Mouse (Mus musculus) mature B cell (primary cell): Measurements from ENCODE around the gene Barhl2.

ENCODE experiments used
- in situ Hi-C: fragments of 300-500 bp; cut with MboI; formaldehyde crosslinking; loops from 2 replicates; pipeline ENCODE4 v1.14.3; 2019

Barhl2 gene

GRCm38 (mm10) chr5:106457986-106458476 lies at the start of gene Barhl2:
Barhl2 (minus strand) TSS chr5:106458166.
- in situ Hi-C loops, result no loop called here

DNA sequence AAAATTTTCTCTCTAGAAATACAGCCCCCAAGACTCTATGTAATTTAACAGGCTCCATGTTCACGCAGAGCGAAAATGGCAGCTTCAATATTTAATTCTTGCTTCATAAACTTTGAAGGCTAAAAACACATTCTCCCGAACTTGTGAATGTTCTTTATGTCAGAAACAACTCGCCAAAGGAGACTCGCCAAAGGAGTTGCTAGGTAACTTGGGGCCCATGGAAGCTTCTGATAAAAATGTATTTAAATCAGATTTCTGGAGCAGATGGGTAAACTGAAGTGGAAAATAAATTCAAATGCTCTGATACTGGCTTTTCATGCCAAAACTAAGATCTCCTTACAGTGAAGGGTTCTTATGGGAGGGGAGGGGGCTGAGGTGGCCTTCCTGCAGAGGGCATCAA lies 48.1 kb upstream of the Barhl2 start:
- in situ Hi-C loops, result no loop called here

GRCm38 (mm10) chr5:106502684-106503545 lies 44.9 kb upstream of the Barhl2 start:
- in situ Hi-C loops, result no loop called here

GRCm38 (mm10) chr5:106502271-106502670 lies 44.3 kb upstream of the Barhl2 start:
- in situ Hi-C loops, result no loop called here

DNA sequence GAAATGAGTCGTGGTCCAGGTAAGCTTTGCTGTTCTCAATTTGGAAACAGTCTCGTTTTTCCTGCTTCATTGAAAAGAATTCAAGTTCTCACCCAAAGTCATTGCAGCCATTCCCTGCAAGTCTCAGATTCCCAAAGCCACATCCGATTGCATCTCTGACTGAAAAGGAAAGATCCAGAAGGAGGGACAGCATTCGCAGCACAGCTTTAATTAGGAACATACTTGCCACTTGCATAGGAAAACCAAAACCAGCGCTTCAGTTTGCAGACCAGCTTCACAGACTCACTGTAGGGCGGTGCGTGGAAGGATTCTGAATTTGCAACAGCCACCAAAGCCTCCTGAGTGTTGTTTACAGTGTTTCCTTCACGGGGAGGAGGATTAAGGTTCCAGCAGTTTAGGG lies 33.8 kb upstream of the Barhl2 start:
- in situ Hi-C loops, result no loop called here

DNA sequence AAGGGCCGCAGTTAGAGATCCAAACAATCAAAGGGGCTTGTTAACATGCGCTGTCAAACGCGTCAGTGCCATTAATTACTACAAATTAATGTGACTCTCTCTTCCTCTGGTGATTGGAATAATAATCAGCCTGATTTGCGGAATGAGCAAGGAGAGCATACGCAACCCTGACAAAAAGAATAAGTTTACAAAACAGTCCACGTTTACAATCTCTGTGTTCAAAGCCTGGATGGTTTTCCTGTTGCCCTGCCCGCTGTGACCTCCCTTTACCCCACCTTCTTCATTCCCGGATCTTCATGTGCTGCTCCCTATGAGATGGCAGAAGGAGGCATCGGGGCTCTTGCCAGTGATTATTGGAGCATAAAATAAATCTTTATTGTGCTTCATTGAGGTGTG lies 14.1 kb upstream of the Barhl2 start:
- in situ Hi-C loops, result no loop called here

DNA sequence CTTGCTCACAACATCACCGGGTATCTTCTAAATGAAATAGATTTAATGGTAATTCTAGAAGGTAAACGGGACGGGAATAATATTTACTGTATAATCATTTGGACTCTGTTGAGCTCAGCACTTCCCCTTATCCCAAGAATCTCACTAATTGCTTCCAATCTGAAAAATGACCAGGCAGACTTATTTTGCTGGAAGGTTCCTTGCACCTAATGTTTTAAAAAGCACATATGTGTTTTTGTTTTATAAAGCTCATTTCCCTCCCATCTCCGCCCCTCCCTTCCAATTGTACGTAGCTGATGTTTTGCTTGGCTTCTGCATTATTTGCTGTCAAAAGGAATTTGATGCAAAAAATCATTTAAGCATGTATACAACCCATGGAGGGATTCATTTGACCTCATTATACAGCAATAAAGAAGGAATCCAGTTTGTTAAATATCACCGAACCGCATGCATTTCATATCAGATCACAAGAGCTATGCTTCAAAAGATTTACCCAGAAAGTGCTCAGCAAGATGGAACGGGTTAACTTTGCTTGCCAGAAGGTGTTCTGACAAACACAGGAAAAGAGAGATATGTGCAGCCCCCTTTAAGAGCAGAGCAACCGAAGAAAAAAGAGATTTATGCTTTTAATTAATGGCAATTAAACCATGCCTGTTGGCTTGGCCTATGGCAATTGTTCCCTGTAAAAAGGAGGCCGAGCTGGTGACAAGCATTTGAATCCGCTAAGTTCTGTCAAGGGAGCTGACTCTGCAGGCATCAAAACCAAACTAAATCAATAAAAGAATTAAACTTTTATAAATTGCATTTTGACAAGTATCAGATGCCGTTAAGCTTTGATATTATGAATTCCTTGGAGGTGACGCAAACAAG lies 13.5 kb upstream of the Barhl2 start:
- in situ Hi-C loops, result no loop called here

- in situ Hi-C loops, result no loop called here
Measured at GRCm38 (mm10) chr5:106465129-106465790, 7.3 kb upstream of the Barhl2 start.

DNA sequence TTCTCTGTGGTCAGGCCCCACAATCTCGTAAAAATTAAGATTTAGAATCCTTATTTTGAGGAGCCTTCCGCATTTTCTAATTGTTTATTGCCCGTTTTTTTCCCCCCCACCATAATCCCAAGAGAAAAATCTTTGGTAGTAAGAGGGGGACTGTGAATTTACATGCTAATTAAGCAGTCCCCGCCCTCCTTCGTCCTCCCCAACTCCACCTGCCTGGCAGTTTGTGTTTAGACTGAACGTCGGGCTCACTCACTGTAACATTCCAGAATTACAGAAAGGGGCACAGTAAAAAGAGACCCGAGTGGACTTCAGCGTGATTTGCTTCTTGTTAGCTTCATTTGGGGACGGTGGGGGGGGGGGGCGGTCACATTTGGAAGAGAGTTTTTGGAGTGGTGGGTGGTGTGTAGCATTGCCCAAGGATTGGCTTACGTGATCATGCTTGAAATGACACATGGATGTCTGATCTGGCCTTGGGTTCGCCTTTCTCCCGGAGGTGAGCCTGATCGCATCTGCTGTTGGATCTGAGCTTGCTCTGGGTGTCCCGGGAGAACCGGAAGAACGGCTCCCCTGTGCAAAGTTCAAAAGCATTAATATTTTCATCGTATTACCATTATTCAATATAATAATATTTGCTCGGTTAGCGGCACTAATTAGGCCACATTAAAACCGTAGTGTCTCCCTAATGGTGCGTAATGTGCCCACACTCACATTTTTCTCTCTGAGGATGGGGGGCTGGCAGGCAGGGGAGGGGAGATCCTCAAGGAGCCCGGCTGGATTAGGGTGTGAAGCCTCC lies 6.6 kb upstream of the Barhl2 start:
- in situ Hi-C loops, result no loop called here

- in situ Hi-C loops, result no loop called here
Measured at GRCm38 (mm10) chr5:106463661-106464191, 5.8 kb upstream of the Barhl2 start.

DNA sequence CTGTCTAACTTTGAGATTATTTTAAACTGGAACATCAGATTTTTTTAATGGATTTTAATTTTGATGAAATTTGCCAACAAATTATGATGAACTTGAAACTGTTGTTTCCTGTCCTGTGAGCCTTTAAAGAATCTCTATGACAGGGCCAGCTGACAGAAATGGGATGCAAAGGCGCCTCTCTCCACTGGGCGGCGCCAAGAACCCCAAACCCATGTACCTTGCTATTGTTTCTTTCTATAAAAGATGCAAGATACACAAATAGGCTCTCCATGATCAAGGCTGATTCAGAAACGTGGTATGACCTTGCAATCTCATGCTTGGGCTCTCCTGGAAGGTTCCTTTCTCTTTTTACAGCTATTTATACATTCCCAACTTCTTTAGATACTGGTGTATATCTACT lies 3.9 kb upstream of the Barhl2 start:
- in situ Hi-C loops, result no loop called here

DNA sequence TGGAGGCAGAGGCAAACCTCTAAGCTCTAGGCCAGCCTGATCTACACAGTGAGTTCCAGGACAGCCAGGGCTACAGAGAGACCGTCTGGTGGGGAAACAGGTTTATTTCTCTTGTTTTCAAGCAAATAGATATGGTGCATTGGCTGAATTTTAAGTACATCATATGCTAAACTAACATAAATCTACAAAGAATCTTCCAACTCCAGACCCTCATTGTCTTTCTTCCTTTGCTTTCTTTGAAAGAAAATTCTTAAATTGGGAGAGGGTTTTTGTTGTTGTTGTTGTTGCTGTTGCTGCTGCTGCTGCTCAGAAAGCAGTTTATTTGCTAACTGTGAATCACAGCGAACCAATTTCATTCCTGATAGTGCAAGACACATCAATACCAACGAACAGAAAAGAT lies 3.5 kb upstream of the Barhl2 start:
- in situ Hi-C loops, result no loop called here

DNA sequence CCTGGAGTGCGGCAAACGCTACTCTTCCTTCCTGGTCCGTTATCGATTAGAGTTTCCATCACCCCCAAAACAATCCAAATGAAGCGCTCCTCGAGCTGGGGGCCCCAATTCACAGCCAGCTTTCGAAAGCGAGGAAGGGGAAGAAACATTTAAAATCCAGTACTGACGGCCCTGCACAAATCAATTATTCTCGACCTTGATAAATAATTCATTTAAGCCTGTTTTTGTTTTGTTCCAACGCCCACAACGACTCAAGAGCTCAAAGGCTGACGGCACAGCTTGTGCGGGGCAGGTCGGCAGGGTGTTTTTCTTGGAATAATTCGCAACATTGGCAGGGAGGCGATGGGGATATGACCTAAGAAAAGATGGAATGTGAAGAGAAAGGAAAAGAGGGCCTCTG lies 2.6 kb upstream of the Barhl2 start:
- in situ Hi-C loops, result no loop called here

GRCm38 (mm10) chr5:106460001-106460511 lies 2.1 kb upstream of the Barhl2 start:
- in situ Hi-C loops, result no loop called here

GRCm38 (mm10) chr5:106459120-106459641 lies 1.2 kb upstream of the Barhl2 start:
- in situ Hi-C loops, result no loop called here

- in situ Hi-C loops, result no loop called here
Measured at GRCm38 (mm10) chr5:106458477-106459119, 632 bp upstream of the Barhl2 start.

DNA sequence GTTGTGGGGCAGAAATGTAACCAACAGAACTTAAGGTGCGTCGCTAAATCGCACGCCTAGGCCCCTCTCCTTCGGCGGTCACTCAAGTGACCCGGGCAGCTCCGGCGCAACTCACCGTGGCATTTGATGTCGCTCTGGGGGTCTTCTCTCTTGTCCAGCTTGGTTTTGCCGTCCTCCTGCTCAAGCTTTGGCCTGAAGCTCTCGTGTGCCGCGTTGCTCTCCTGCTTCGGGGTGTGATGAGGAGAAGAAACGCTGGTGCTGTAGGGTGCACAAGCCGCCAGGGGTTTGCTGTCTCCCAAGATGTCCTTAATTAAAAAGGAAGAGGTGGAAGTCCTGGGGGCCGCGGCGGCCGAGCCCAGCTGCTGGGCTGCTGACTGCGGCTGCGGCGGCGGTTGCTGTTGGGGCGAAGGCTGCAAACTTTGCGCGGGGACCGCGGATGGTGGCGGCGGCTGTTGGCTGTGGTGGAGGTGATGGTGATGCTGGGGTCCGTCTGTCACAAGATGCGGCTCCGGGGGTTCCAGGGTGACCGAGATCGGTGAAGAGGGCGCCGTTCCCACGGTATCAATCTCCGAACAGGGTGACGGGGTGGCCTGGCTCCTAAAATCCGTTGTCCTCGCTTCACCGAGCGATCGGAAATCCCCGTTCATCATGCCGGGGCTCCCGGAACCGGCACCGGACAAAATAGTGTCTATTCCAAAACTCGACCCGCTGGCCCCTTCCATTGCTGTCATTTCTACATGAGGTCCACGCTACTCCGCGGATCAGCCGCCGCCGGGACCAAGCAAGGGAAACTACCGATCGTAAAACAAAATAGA lies 648 bp downstream of the Barhl2 start:
- in situ Hi-C loops, result no loop called here

DNA sequence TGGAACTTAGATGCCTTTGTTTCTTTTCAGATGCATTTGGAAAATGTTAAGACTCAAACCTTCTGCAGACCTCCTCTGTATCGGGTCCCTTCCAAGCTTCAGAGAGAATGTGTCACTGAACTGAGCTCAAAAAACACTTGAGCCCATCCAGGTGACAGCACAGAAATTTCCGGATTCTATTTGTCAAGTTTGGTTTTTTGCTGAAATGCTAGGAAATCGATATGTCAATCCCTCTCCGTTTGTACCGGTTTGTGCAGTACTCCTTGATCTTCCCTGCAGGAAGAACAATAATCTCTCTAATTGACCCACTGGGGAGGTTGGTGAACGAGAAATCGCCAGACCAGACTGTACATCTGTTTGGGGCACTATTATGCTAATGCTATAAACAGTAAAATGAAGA lies 2.0 kb downstream of the Barhl2 start:
- in situ Hi-C loops, result no loop called here
